ENCODE assay signal across 18 mouse cellular contexts in genomic region chr16:9865710-9866109, GRCm38 (mm10).
DNase-seq lines count a peak whose midpoint lies in the region; ATAC-seq and TF ChIP-seq lines count a peak whose summit lies in the region.
"Had no signal": no experiment of that assay in that cellular context is flagged by ENCODE, and none has a peak within 500 bp of the region (broad histone marks: within the 10 kb centered on the region; RNA-seq: fewer than 3 reads in every experiment).

No protein-coding gene starts in this region.

- WGBS in kidney, postnatal 0 days: 80% methylated on average over 3 of the region's 3 CpGs

- in situ Hi-C loops in ES-E14 (cut with MboI; ENCODE audit: low sequenced_read_pairs in 2 of 2, unreplicated experiment in 2 of 2): no loop called here

- DNase-seq in kidney, postnatal 0 days (ENCODE audit: low spot score): no peak
- no peak for DNase-seq in kidney, postnatal 14 days
- DNase-seq in retina, embryonic 14.5 days (ENCODE audit: low spot score): peak; percentile 4
- DNase-seq in retina, postnatal 1 day: no peak
- peak; percentile 47 for DNase-seq in ES-E14 (ENCODE audit: low read depth, low spot score)
- DNase-seq in embryo, embryonic 11 days: peak; percentile 5
- DNase-seq in layer of hippocampus, adult 11-12 months (ENCODE audit: low spot score): no peak
- DNase-seq: cerebellum, adult 11-12 months; gastrocnemius, postnatal 10 days; kidney, adult 8-10 months; thymus, postnatal 4 days had no signal

- H3K36me3 ChIP-seq in kidney, postnatal 0 days (ENCODE audit: insufficient read depth, low read length): no peaks in the 10 kb centered on the region
- H3K36me3 ChIP-seq in ES-E14 (ENCODE audit: control insufficient read depth, insufficient read depth, low read length, poor library complexity, severe bottlenecking): no peaks in the 10 kb centered on the region
- H3K36me3 ChIP-seq: G1E; heart, embryonic 10.5 days; limb, embryonic 12.5 days; lung, embryonic 15.5 days had no signal

- no peak for ATAC-seq in kidney, postnatal 0 days (replicated peaks; ENCODE audit: low FRiP score, low read depth)
- no peak for ATAC-seq in granulocyte monocyte progenitor cell, adult 5-6 weeks (replicated peaks; ENCODE audit: poor library complexity, severe bottlenecking)
- ATAC-seq: hindbrain, embryonic 16.5 days had no signal

- peak; percentile 31; the same call in 1 of the 2 replicates for TF ChIP-seq CTCF in kidney, postnatal 0 days (IDR thresholded peaks at IDR 0.05; ENCODE audit: low read depth)

- no peak overlapping the region for H3K4me3 ChIP-seq in kidney, postnatal 0 days (replicated peaks; ENCODE audit: low read depth, low read length)
- H3K4me3 ChIP-seq in ES-E14 (ENCODE audit: insufficient read depth in 1 of 2, low read depth in 1 of 2, low read length in 2 of 2, poor library complexity in 1 of 2, severe bottlenecking in 1 of 2): no peak overlapping the region
- H3K4me3 ChIP-seq: erythroblast, embryonic 14.5 days; heart, embryonic 10.5 days; limb, embryonic 12.5 days; lung, embryonic 15.5 days had no signal

- no peak overlapping the region for H3K4me2 ChIP-seq in kidney, postnatal 0 days (ENCODE audit: low read length)
- H3K4me2 ChIP-seq: limb, embryonic 12.5 days; lung, embryonic 15.5 days had no signal

- no peak overlapping the region for H3K27ac ChIP-seq in kidney, postnatal 0 days
- H3K27ac ChIP-seq in ES-E14 (ENCODE audit: insufficient read depth, low read depth, low read length, poor library complexity, severe bottlenecking): no peak overlapping the region
- H3K27ac ChIP-seq: heart, embryonic 10.5 days; limb, embryonic 12.5 days; lung, embryonic 15.5 days had no signal

- no peaks in the 10 kb centered on the region for H3K9me3 ChIP-seq in kidney, postnatal 0 days (replicated peaks; ENCODE audit: low read length)
- H3K9me3 ChIP-seq in ES-E14 (ENCODE audit: control insufficient read depth, insufficient read depth, low read depth, low read length): no peaks in the 10 kb centered on the region
- H3K9me3 ChIP-seq: G1E; limb, embryonic 12.5 days; lung, embryonic 15.5 days had no signal

- H3K27me3 ChIP-seq in kidney, postnatal 0 days (ENCODE audit: insufficient read depth, low read length): no peaks in the 10 kb centered on the region
- H3K27me3 ChIP-seq: limb, embryonic 12.5 days; lung, embryonic 15.5 days had no signal

- H3K4me1 ChIP-seq in kidney, postnatal 0 days (replicated peaks; ENCODE audit: insufficient read depth, low read length): no peaks in the 10 kb centered on the region
- no peaks in the 10 kb centered on the region for H3K4me1 ChIP-seq in ES-E14 (ENCODE audit: control insufficient read depth in 2 of 2, insufficient read depth in 2 of 2, low read length in 2 of 2, poor library complexity in 1 of 2)
- H3K4me1 ChIP-seq: heart, embryonic 10.5 days; limb, embryonic 12.5 days; lung, embryonic 15.5 days had no signal

- H3K9ac ChIP-seq in kidney, postnatal 0 days (ENCODE audit: low read depth, low read length): no peak overlapping the region
- H3K9ac ChIP-seq in ES-E14 (ENCODE audit: insufficient read depth, low read depth, low read length, poor library complexity, severe bottlenecking): no peak overlapping the region
- H3K9ac ChIP-seq: limb, embryonic 12.5 days; lung, embryonic 15.5 days had no signal

TF ChIP-seq in ES-E14, 5 proteins besides CTCF, POLR2A, EP300 and RAD21:
- TF ChIP-seq HCFC1 (IDR thresholded peaks at IDR 0.05; ENCODE audit: borderline replicate concordance, insufficient read depth, low read length) (no peak), MAFK (IDR thresholded peaks at IDR 0.05; ENCODE audit: insufficient read depth, low read depth, low read length) (no peak), ZC3H11A (IDR thresholded peaks at IDR 0.05; ENCODE audit: borderline replicate concordance, low read depth, low read length) (peak; percentile 82), CHD2 (IDR thresholded peaks at IDR 0.05; ENCODE audit: low read depth, low read length) (no peak), ZNF384 (IDR thresholded peaks at IDR 0.05; ENCODE audit: low read depth, low read length) (no peak)

Comparison
In these comparisons a context has a peak if more than half of its experiments do, and no peak if none do; other contexts are left out.
1. DNase-seq: peak in retina, embryonic 14.5 days (single experiment), ES-E14 (single experiment) and embryo, embryonic 11 days (single experiment); none in kidney, postnatal 0 days (single experiment), kidney, postnatal 14 days (single experiment), retina, postnatal 1 day (single experiment) and layer of hippocampus, adult 11-12 months (single experiment).